In the genomic region with DNA sequence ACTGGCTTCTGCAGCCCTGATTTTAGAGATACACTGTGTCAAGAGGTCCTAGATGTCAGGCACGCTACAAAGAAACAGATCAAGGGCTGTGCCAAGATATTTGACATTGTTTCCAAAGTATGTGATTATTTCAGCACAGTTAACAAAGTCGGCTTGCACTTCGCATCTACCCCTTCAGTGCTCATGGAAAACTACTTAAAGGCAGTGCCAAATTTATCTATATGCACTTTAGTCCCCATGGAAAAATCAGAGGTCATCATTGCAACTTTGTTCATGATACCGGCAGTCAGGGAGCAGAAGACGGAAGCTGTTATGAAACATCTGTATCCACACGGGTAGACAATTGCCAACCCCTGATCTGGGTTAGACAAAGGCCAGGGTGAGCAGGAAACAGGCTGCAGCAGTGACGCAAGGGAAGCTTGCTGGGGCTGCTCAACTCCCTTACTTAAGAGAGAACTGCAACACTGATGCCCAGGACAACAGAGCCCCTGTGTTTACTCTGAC, we compare ENCODE assay signal across 9 mouse cellular contexts.
DNase-seq lines count a peak whose midpoint lies in the region; ATAC-seq lines count a peak whose summit lies in the region.
"Had no signal": no experiment of that assay in that cellular context is flagged by ENCODE, and none has a peak within 500 bp of the region (broad histone marks: within the 10 kb centered on the region; RNA-seq: fewer than 3 reads in every experiment).

No protein-coding gene starts in this region.

- no peaks in the 10 kb centered on the region for H3K4me1 ChIP-seq in liver, embryonic 11.5 days (replicated peaks; ENCODE audit: control insufficient read depth, insufficient read depth, low read length)
- H3K4me1 ChIP-seq in stomach, embryonic 16.5 days (ENCODE audit: control insufficient read depth, insufficient read depth, low read length), result peaks cover 6% of the 10 kb centered on the region; the same call in 1 of the 2 replicates
- H3K4me1 ChIP-seq in hindbrain, embryonic 16.5 days (ENCODE audit: control insufficient read depth, insufficient read depth, low read depth, low read length), result no peaks in the 10 kb centered on the region

- peak; percentile 34; the same call in 1 of the 2 replicates for ATAC-seq in liver, embryonic 11.5 days (replicated peaks; ENCODE audit: low FRiP score)
- peak; percentile 78; the same call in 1 of the 2 replicates for ATAC-seq in stomach, embryonic 16.5 days (ENCODE audit: insufficient read depth, low FRiP score)
- no peak for ATAC-seq in hindbrain, embryonic 16.5 days

- WGBS in liver, embryonic 11.5 days, result 44% methylated on average over 7 of the region's 7 CpGs
- 29% methylated on average over 7 of the region's 7 CpGs for WGBS in stomach, embryonic 16.5 days
- 61% methylated on average over 7 of the region's 7 CpGs for WGBS in hindbrain, embryonic 16.5 days

- no peaks in the 10 kb centered on the region for H3K9me3 ChIP-seq in liver, embryonic 11.5 days (ENCODE audit: control insufficient read depth, low read length)
- H3K9me3 ChIP-seq in stomach, embryonic 16.5 days (replicated peaks; ENCODE audit: control insufficient read depth, low read length), result no peaks in the 10 kb centered on the region
- H3K9me3 ChIP-seq in hindbrain, embryonic 16.5 days (ENCODE audit: control insufficient read depth, low read length), result no peaks in the 10 kb centered on the region
- H3K9me3 ChIP-seq: midbrain, embryonic 12.5 days had no signal

- H3K9ac ChIP-seq in liver, embryonic 11.5 days (ENCODE audit: low read depth, low read length), result no peak overlapping the region
- no peak overlapping the region for H3K9ac ChIP-seq in stomach, embryonic 16.5 days (ENCODE audit: low read length)
- H3K9ac ChIP-seq in hindbrain, embryonic 16.5 days (ENCODE audit: low read depth, low read length), result no peak overlapping the region
- H3K9ac ChIP-seq: midbrain, embryonic 12.5 days had no signal

- H3K4me3 ChIP-seq in liver, embryonic 11.5 days (ENCODE audit: low read depth, low read length), result no peak overlapping the region
- no peak overlapping the region for H3K4me3 ChIP-seq in stomach, embryonic 16.5 days (replicated peaks; ENCODE audit: low read length)
- no peak overlapping the region for H3K4me3 ChIP-seq in hindbrain, embryonic 16.5 days (ENCODE audit: low read length)
- H3K4me3 ChIP-seq: midbrain, embryonic 12.5 days had no signal

- peak; percentile 15 for DNase-seq in retina, embryonic 14.5 days (ENCODE audit: low spot score)
- no peak for DNase-seq in retina, postnatal 1 day
- peak; percentile 68 to 72 for DNase-seq in heart, postnatal 10 days
- DNase-seq in liver, embryonic 11.5 days (ENCODE audit: low spot score), result no peak
- no peak for DNase-seq in layer of hippocampus, adult 9-11 months
- DNase-seq in layer of hippocampus, adult 18-20 months (ENCODE audit: low spot score in 2 of 2), result no peak

- no peaks in the 10 kb centered on the region for H3K27me3 ChIP-seq in liver, embryonic 11.5 days (replicated peaks; ENCODE audit: control insufficient read depth, insufficient read depth, low read length)
- no peaks in the 10 kb centered on the region for H3K27me3 ChIP-seq in stomach, embryonic 16.5 days (ENCODE audit: control insufficient read depth, insufficient read depth, low read length)
- no peaks in the 10 kb centered on the region for H3K27me3 ChIP-seq in hindbrain, embryonic 16.5 days (replicated peaks; ENCODE audit: control insufficient read depth, insufficient read depth, low read length)
- H3K27me3 ChIP-seq: midbrain, embryonic 12.5 days had no signal

- H3K36me3 ChIP-seq in liver, embryonic 11.5 days (ENCODE audit: control insufficient read depth, insufficient read depth, low read length), result no peaks in the 10 kb centered on the region
- no peaks in the 10 kb centered on the region for H3K36me3 ChIP-seq in stomach, embryonic 16.5 days (ENCODE audit: control insufficient read depth, insufficient read depth, low read length)
- no peaks in the 10 kb centered on the region for H3K36me3 ChIP-seq in hindbrain, embryonic 16.5 days (ENCODE audit: control insufficient read depth, insufficient read depth, low read length)
- H3K36me3 ChIP-seq: midbrain, embryonic 12.5 days had no signal

- H3K4me2 ChIP-seq in liver, embryonic 11.5 days, result no peak overlapping the region
- no peak overlapping the region for H3K4me2 ChIP-seq in stomach, embryonic 16.5 days (ENCODE audit: low read depth, low read length)
- no peak overlapping the region for H3K4me2 ChIP-seq in hindbrain, embryonic 16.5 days (ENCODE audit: low read length)
- H3K4me2 ChIP-seq: midbrain, embryonic 12.5 days had no signal

- no peak overlapping the region for H3K27ac ChIP-seq in liver, embryonic 11.5 days (ENCODE audit: low read depth, low read length)
- no peak overlapping the region for H3K27ac ChIP-seq in stomach, embryonic 16.5 days (ENCODE audit: low read length)
- no peak overlapping the region for H3K27ac ChIP-seq in hindbrain, embryonic 16.5 days (ENCODE audit: low read depth, low read length)
- H3K27ac ChIP-seq: midbrain, embryonic 12.5 days had no signal

- intact Hi-C loops in heart, postnatal 10 days (cut with DNase I), result loop anchor here (2.0 to 5.0 kb wide), 3 partner anchors 19 to 429 kb away; no protein-coding TSS in a partner anchor

Comparison
In these comparisons a context has a peak if more than half of its experiments do, and no peak if none do; other contexts are left out.
1. DNase-seq: peak in retina, embryonic 14.5 days (single experiment) and heart, postnatal 10 days (2 of 2); none in retina, postnatal 1 day (single experiment), liver, embryonic 11.5 days (single experiment), layer of hippocampus, adult 9-11 months (single experiment) and layer of hippocampus, adult 18-20 months (0 of 2).